Mouse (Mus musculus) bone marrow macrophage, adult 2 months (primary cell): ENCODE data around the gene Shisa8.

ENCODE experiments used
- CTCF ChIP-seq: IDR thresholded peaks from 2 replicates; pipeline ENCODE4 v1.5.1; 2012; ENCODE audit warnings: low read depth, mild to moderate bottlenecking, low read length, moderate library complexity
- POLR2A ChIP-seq: IDR thresholded peaks from 2 replicates; pipeline ENCODE4 v1.6.1; 2012; ENCODE audit warnings: mild to moderate bottlenecking, low read depth, low read length, borderline replicate concordance

DNA sequence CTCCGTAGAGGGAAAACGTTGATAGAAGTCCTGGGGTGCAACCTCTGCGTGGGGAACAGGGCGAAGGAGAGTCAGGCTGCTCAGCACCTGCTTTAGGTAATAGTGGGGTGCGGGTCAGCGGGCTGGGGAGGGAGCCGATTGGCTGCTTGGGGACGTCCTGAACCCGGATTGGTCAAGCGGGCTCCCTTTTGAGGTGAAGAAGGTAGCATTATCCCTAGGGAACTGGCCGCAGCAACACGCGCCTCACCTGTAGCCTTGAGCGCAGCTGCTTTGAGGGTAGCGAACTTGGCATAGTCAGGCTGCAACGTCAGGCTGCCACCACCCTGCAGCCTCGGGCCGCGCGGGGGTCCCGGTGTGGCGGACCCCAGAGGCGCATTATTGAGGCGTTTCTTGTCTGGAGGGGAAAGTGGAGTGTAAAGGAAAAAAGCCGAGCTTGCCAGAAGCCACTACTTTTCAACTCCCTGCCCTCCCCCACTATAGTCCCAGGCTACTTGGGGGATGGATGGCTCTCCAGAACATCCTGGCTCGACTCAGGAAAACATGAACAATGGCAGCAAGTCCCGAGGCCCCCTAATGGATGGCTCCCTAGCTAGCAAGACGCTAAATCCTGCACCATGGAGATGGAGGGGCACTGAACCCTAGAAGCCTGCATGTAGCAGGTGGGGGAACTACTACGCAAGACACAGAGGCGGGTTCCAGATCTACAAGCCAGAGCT is 5.0 kb downstream of the Shisa8 start:
- TF ChIP-seq POLR2A (no peak), CTCF (no peak)
